Mouse (Mus musculus) liver, embryonic 11.5 days (tissue): ENCODE measurements around the gene Glp2r. TPM values are rescaled to one million over a fixed set of nuclear protein-coding genes. Genes with fewer than 3 reads are reported as not detected.

Source experiments
- ATAC-seq: fragments of 200-750 bp; cut with Nextera tagmentation; replicated peaks from 2 replicates; pipeline ENCODE4 v1.8.0; 2017; ENCODE audit warnings: moderate number of reproducible peaks, mild to moderate bottlenecking, moderate TSS enrichment, moderate library complexity; ENCODE audit not compliant: low FRiP score
- DNase-seq: peaks from one replicate; pipeline ENCODE4 v3.0.0-alpha.2; 2017; ENCODE audit warnings: low spot score
- H3K27ac ChIP-seq: fragments of 300-500 bp; sonication (generic); 2 replicates; pipeline ENCODE4 v1.5.1; 2014; ENCODE audit warnings: mild to moderate bottlenecking, low read depth, low read length, control low read depth
- H3K27me3 ChIP-seq: fragments of 300-500 bp; sonication (generic); replicated peaks from 2 replicates; pipeline ENCODE4 v1.6.1; 2014; ENCODE audit warnings: low read length, mixed read lengths; ENCODE audit not compliant: control insufficient read depth, insufficient read depth
- H3K36me3 ChIP-seq: fragments of 300-500 bp; sonication (generic); 2 replicates; pipeline ENCODE4 v1.6.1; 2014; ENCODE audit warnings: mild to moderate bottlenecking, low read length, moderate library complexity, mixed read lengths; ENCODE audit not compliant: control insufficient read depth, insufficient read depth
- H3K4me1 ChIP-seq: fragments of 300-500 bp; sonication (generic); replicated peaks from 2 replicates; pipeline ENCODE4 v1.6.1; 2014; ENCODE audit warnings: low read length, mixed read lengths; ENCODE audit not compliant: control insufficient read depth, insufficient read depth
- H3K4me2 ChIP-seq: fragments of 300-500 bp; sonication (generic); 2 replicates; pipeline ENCODE4 v1.6.1; 2014; ENCODE audit warnings: mild to moderate bottlenecking, control low read depth, moderate library complexity
- H3K4me3 ChIP-seq: fragments of 300-500 bp; sonication (generic); 2 replicates; pipeline ENCODE4 v1.5.1; 2014; ENCODE audit warnings: low read depth, low read length, control low read depth
- H3K9ac ChIP-seq: fragments of 300-500 bp; sonication (generic); 2 replicates; pipeline ENCODE4 v1.6.1; 2014; ENCODE audit warnings: low read depth, low read length, control low read depth
- H3K9me3 ChIP-seq: fragments of 300-500 bp; sonication (generic); 2 replicates; pipeline ENCODE4 v1.6.1; 2016; ENCODE audit warnings: low read length, inconsistent platforms, mixed read lengths; ENCODE audit not compliant: control insufficient read depth
- WGBS: fragments of 180-500 bp; shearing (Covaris S2); extraction: QIAGEN DNeasy Blood & Tissue Kit; methylation state at CpG from one replicate; pipeline ENCODE4 v1.1.7; 2014; 5-methylcytosine and 5-hydroxymethylcytosine counted together
- polyA plus RNA-seq: library from polyadenylated mRNA; unstranded; fragments of >200 nt; fragmentation: Nextera tagmentation; extraction: Ambion mirVana; gene quantifications from 2 replicates; pipeline ENCODE4 v1.2.1, GENCODE M21; 2014

Glp2r gene
- polyA plus RNA-seq, 1 experiment from 2014 or later = 0.29 TPM

DNA sequence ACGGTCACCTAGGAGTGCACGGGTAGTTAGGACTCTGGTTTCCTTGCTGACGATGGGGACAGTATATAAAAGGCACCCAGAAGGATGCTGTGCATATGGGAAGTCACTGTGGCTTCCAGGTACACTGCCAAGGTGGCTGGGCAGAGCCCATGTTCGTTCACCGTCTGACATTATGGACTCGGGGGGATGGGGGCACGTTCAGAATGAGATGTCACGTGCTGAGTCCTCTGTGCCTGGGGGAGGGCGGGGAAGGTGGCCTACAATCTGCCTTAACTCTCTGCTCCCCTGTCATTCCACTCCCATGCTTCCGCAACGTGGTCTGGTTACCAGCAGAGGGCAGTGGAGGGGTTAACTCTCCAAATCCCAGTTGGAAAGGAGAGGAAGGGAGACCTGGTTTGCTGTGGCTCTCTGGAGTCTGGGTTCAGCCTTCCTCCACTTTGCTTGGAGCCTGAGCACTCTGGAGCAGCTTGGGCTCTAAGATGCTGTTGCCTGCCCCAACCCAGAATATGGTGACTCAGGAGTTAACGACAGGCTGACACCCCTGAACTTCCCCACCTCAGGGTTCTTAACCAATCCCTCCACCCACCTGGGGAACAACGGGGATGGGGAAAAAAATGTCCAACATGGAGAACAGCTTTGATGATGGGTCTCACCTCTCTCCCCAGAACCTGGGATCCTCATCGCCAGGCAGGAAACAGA is 118.6 kb downstream of the Glp2r start:
- Histone ChIP-seq H3K27me3 (no peaks in the 10 kb centered on the region), H3K36me3 (no peaks in the 10 kb centered on the region), H3K4me3 (no peak overlapping the region), H3K9me3 (no peaks in the 10 kb centered on the region), H3K4me1 (no peaks in the 10 kb centered on the region), H3K9ac (no peak overlapping the region), H3K27ac (no peak overlapping the region), H3K4me2 (no peak overlapping the region)
- 17% methylated on average over 14 of the region's 14 CpGs for WGBS
- ATAC-seq = no peak
- no peak for DNase-seq

DNA sequence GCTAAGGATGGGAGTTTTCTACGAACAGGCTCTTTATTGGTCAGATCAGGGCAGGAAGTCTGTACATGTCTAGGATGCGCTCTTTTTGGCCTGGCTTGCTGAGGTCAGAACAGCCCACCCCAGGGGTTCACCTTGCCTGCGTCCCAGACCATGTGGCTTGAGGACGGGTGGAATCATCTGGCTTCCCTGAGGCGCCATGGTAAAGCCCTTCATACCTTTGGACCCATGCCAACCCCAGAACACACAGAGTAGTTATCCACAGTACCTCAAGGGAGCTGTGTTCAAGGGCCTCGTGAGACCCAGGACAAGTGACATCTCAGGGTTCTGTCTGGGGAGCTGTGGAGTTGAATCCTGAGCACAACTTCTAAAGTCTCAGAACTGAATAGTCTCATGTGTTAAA is 119.2 kb downstream of the Glp2r start:
- Histone ChIP-seq H3K4me3 (no peak overlapping the region), H3K9ac (no peak overlapping the region), H3K36me3 (no peaks in the 10 kb centered on the region), H3K4me2 (no peak overlapping the region), H3K9me3 (no peaks in the 10 kb centered on the region), H3K4me1 (no peaks in the 10 kb centered on the region), H3K27me3 (no peaks in the 10 kb centered on the region), H3K27ac (no peak overlapping the region)
- ATAC-seq = no peak
- 82% methylated on average over 6 of the region's 6 CpGs for WGBS
- DNase-seq = no peak

DNA sequence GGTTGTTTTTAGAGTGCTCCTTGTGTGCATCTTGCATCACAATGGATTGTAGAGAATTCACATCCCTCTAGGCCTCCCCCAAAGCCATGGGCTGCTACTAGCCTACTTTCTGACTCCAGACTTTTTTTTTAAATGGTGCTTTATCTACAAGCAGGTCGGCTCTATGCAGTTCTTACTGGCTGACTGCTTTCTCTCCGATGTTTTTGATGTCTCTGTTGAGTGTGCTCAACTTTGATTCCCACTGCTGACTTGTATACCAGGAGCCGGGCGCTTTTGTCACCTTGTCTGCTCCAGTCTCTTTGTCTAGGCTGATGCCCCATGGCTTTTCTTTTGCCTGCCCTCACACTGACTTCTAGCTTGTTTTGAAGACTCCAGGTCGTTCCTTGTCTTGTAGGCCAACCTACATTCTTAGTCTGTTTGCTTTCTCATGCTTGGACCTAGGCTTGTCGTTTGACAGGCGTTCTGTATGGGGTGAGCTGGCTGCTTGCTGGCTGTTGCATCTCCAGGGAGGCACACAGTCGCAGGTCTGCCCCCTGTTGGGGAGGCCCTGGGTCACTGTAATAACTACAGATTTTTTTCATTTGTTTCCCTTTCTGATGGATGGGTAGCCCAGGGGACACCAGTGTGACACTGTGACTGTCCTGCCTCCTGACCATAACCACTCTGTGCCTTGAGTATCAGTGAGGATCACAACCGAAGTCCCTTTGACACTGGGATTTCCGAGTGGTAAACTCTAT is 120.8 kb downstream of the Glp2r start:
- Histone ChIP-seq H3K36me3 (no peaks in the 10 kb centered on the region), H3K9ac (no peak overlapping the region), H3K27me3 (no peaks in the 10 kb centered on the region), H3K27ac (no peak overlapping the region), H3K4me1 (no peaks in the 10 kb centered on the region), H3K9me3 (no peaks in the 10 kb centered on the region), H3K4me3 (no peak overlapping the region), H3K4me2 (no peak overlapping the region)
- 57% methylated on average over 10 of the region's 10 CpGs for WGBS
- no peak for DNase-seq
- no peak for ATAC-seq

DNA sequence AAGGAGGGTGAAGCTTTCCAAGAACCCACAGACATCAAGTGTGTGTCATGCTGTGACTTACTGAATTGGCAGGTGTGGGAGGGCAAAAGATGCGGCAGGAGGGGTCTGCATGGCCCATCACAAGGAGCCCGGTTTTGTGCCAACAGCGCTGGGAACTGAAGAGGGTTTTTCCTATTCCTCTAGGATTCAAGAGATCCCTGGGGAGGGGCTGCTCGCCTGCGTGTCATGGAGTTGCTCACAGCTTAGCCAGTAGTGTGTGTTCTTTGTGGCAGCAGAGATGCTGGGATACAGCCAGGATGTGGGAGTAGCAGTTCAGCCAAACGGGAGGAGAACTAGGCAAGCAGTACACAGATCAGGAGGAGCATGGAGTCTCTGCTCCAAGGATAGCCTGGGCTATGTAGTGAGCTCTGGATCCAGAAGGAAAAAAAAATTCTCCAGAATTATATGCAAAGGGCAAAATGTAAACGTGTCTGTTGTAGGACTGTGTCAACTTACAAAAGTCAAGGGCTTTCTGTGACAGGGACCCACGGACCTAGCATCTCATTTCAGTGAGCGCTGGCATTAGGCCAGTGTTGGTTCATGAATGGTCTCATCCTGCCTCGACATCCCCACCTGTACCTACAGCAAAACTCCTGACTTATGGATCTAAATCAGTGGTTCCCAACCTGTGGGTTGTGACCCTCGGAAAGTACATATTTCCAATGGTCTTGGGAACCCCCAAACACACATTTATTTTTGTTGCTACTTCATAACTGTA is 122.1 kb downstream of the Glp2r start:
- Histone ChIP-seq H3K4me2 (no peak overlapping the region), H3K36me3 (no peaks in the 10 kb centered on the region), H3K4me3 (no peak overlapping the region), H3K27ac (no peak overlapping the region), H3K9ac (no peak overlapping the region), H3K4me1 (no peaks in the 10 kb centered on the region), H3K27me3 (no peaks in the 10 kb centered on the region), H3K9me3 (no peaks in the 10 kb centered on the region)
- WGBS = 76% methylated on average over 11 of the region's 11 CpGs
- ATAC-seq = no peak
- no peak for DNase-seq

DNA sequence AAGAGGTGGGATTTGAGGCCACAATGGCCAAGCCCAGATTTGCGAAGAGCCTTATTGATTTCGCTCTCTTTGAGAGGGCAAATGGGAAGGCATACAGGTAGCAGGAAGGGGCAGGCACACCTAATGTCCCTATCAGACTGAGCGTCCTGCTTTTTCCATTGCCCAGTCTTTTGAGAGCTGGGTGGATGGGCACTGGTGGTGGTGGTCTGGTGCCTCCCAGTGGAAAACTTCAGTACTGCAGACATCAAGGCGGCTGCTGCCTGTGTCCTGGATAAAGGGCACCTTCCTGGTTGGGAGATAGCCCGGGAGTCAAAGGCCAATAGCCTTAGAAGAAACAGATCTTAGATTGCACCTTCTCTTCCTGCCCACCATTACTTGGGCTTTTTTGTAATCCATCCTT is 123.2 kb downstream of the Glp2r start:
- peak; percentile 42 for DNase-seq
- no peaks in the 10 kb centered on the region for H3K4me1 ChIP-seq
- H3K9ac ChIP-seq = no peak overlapping the region
- no peak overlapping the region for H3K27ac ChIP-seq
- no peak for ATAC-seq
- WGBS = 26% methylated on average over 5 of the region's 5 CpGs
- H3K4me3 ChIP-seq = no peak overlapping the region
- no peaks in the 10 kb centered on the region for H3K36me3 ChIP-seq
- H3K27me3 ChIP-seq = no peaks in the 10 kb centered on the region
- no peaks in the 10 kb centered on the region for H3K9me3 ChIP-seq
- no peak overlapping the region for H3K4me2 ChIP-seq

DNA sequence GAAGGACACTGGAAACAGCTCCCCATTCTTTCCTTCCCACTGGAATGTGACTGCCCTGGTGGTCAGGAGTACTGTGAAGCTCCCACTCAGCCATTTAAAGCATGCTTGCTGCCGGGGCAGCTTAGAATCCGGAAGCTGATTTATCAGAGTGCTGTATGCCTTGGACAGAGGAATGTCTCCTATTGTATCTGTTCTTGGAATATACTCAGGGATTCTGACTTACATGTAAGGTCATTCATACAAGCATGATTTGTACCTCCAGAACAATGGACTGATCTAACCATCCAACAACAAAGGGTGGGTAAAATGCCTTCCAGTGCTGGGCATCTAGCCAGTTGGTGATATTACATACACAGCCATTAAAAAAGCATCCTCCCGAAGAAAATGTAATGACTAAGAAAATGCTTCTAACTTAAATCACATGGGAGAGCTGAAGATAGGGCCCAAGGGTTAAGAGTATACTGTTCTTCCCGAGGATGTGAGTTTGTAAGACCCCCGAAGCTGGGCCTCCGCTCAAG is 126.3 kb downstream of the Glp2r start:
- Histone ChIP-seq H3K27me3 (no peaks in the 10 kb centered on the region), H3K9me3 (no peaks in the 10 kb centered on the region), H3K9ac (no peak overlapping the region), H3K4me2 (no peak overlapping the region), H3K4me3 (no peak overlapping the region), H3K27ac (no peak overlapping the region), H3K4me1 (no peaks in the 10 kb centered on the region), H3K36me3 (no peaks in the 10 kb centered on the region)
- DNase-seq = no peak
- 81% methylated on average over 6 of the region's 6 CpGs for WGBS
- ATAC-seq = no peak

DNA sequence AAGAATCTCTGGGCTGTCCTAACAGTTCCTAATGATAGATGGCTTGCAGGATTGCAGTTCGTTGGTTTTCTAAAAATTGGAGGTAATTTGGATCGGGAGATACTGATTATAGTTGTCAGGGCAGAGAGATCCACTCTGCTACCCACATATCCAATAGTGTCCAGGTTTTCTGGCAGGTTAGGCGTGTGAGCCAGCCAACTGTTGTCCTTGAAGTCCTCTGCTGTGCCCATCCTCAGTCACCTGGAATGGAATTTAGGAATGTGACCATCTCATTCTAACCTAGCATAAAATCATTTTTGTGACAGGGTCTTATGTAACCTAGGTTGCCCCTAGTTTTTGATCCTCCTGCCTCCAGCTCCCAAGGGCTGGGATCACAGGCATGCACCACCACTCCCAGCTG is 127.5 kb downstream of the Glp2r start:
- ATAC-seq = no peak
- WGBS = 75% methylated on average over 3 of the region's 3 CpGs
- no peak for DNase-seq
- Histone ChIP-seq H3K27ac (no peak overlapping the region), H3K9ac (no peak overlapping the region), H3K4me3 (no peak overlapping the region), H3K36me3 (no peaks in the 10 kb centered on the region), H3K27me3 (no peaks in the 10 kb centered on the region), H3K4me1 (no peaks in the 10 kb centered on the region), H3K4me2 (no peak overlapping the region), H3K9me3 (no peaks in the 10 kb centered on the region)

DNA sequence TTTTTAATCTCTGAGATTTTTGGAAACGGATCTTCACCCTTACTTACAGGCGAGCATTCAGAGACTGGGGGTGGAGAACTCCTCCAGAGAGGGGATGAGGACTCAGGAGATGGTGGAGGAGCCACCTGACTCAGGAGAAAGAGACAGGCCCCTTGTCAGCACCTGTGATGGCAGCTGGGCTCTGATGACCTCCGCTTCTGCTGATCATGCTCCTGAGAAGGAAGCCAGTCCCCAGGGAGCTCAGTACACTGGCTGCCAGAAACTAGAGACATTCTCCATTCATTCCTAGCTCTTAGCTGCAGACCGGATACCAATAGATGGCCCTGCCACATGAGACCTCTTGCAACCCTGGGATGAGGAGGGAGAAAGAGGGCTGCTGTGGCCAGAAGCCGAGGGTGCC is 128.1 kb downstream of the Glp2r start:
- H3K27me3 ChIP-seq = no peaks in the 10 kb centered on the region
- ATAC-seq (no peak), DNase-seq (no peak)
- H3K27ac ChIP-seq = no peak overlapping the region
- H3K4me3 ChIP-seq = no peak overlapping the region
- no peaks in the 10 kb centered on the region for H3K36me3 ChIP-seq
- WGBS = 78% methylated on average over 5 of the region's 5 CpGs
- H3K9ac ChIP-seq = no peak overlapping the region
- H3K4me1 ChIP-seq = no peaks in the 10 kb centered on the region
- H3K9me3 ChIP-seq = no peaks in the 10 kb centered on the region
- no peak overlapping the region for H3K4me2 ChIP-seq
